Mouse (Mus musculus): ENCODE data around the gene Wdpcp.

DNA sequence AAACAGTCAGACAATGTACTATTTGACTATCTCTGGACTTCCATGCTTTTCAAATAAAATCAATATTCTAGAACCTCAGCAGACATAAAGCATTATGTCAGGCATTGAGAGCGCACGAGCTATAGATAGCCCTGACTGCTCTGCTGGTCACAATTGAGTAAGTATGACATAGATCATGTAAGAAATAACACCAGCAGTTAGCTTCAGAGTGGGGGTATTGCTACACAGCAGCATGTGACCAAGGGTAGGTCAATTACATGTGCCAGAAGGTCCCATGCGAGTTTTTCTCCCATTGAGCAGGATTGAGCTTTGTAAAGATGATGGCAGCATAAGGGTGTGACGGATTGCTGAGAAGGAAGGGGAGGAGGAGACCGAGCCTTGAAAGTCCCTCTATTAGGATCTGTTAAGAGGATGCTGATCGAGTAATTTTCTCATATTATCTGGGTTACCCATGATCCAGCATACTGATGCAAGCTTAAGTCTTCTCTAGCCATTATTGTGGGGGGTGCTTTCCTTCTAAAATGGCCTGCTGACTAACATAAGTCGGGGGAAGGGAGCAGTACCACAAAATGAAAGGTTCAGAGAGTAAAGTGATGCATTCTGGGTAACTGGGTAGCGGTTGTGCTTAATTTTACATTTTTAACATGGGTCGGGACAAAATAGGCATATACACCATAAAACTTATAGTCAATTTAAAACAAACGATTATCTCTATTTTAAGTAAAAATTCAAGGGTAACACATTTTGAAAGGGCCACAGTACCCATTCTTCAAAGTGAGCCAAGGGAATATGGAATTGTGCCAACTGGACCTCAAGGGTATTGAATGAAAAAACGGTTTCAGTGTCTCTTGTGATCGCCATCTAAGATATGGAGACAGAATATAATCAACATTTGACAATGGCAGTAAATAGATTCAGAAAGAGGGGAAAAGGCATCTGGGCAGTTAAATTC is 21.5 kb upstream of the Wdpcp start:
- no peak for TF ChIP-seq CTCF (IDR thresholded peaks at IDR 0.05; ENCODE audit: extremely low read depth, insufficient read length, insufficient replicate concordance, low read depth, low read length)
- TF ChIP-seq POLR2A (IDR thresholded peaks at IDR 0.05; ENCODE audit: low read depth, low read length) = no peak
